Mouse (Mus musculus) MEL (cell line): ENCODE results near the gene Arhgap24. TPM values are rescaled to one million over a fixed set of nuclear protein-coding genes. Genes with fewer than 3 reads are reported as not detected.

Source experiments
- DNase-seq: peaks from one replicate; pipeline ENCODE4 v3.0.0; 2011; ENCODE audit warnings: low read depth, low spot score
- H3K27ac ChIP-seq: 2 replicates; pipeline ENCODE4 v1.5.1; 2012; ENCODE audit warnings: low read depth, mild to moderate bottlenecking, control low read depth, low read length, moderate library complexity; ENCODE audit not compliant: control insufficient read depth
- H3K27me3 ChIP-seq, 2 experiments: fragments of 150-350 bp in 1 of 2; sonication (generic) in 1 of 2; 2 replicates each; pipeline ENCODE4 v1.6.1; 2012; ENCODE audit warnings: low read length in 2 of 2, mild to moderate bottlenecking in 2 of 2, improper control_type of control experiment in 1 of 2, moderate library complexity in 1 of 2; ENCODE audit not compliant: insufficient read depth in 2 of 2, control insufficient read depth in 1 of 2
- H3K36me3 ChIP-seq, 2 experiments: 2 replicates each; pipeline ENCODE4 v1.6.1; 2012 to 2014; ENCODE audit warnings: low read length in 2 of 2, improper control_type of control experiment in 1 of 2, inconsistent platforms in 1 of 2, mild to moderate bottlenecking in 1 of 2; ENCODE audit not compliant: insufficient read depth in 2 of 2, control insufficient read depth in 1 of 2
- H3K4me1 ChIP-seq, 2 experiments: fragments of 150-350 bp in 1 of 2; sonication (generic) in 1 of 2; 2 replicates each; pipeline ENCODE4 v1.6.1; 2012; ENCODE audit warnings: low read length in 2 of 2, improper control_type of control experiment in 1 of 2, mild to moderate bottlenecking in 1 of 2; ENCODE audit not compliant: insufficient read depth in 2 of 2, control insufficient read depth in 1 of 2
- H3K4me3 ChIP-seq, 2 experiments: fragments of 150-350 bp in 1 of 2; sonication (generic) in 1 of 2; 2 replicates each; pipeline ENCODE4 v1.5.1; 2012; ENCODE audit warnings: low read depth in 2 of 2, low read length in 2 of 2, mild to moderate bottlenecking in 2 of 2, moderate library complexity in 2 of 2, control low read depth in 1 of 2, improper control_type of control experiment in 1 of 2; ENCODE audit not compliant: control insufficient read depth in 1 of 2, insufficient read depth in 1 of 2
- H3K79me2 ChIP-seq: 2 replicates; pipeline ENCODE4 v1.6.1; 2012; ENCODE audit warnings: mild to moderate bottlenecking, low read length, moderate library complexity; ENCODE audit not compliant: control insufficient read depth, poor library complexity, insufficient read depth
- H3K9ac ChIP-seq: 2 replicates; pipeline ENCODE4 v1.6.1; 2012; ENCODE audit warnings: low read depth, mild to moderate bottlenecking, control low read depth, low read length, moderate library complexity; ENCODE audit not compliant: control insufficient read depth, poor library complexity, severe bottlenecking
- H3K9me3 ChIP-seq: fragments of 150-350 bp; sonication (generic); replicated peaks from 2 replicates; pipeline ENCODE4 v1.6.1; 2012; ENCODE audit warnings: mild to moderate bottlenecking, low read length, improper control_type of control experiment, moderate library complexity; ENCODE audit not compliant: insufficient read depth
- BHLHE40 ChIP-seq: IDR thresholded peaks from 2 replicates; pipeline ENCODE4 v1.6.1; 2012; ENCODE audit warnings: low read depth, mild to moderate bottlenecking, inconsistent platforms, low read length, improper control_type of control experiment, borderline replicate concordance
- CHD2 ChIP-seq: IDR thresholded peaks from 2 replicates; pipeline ENCODE4 v1.6.1; 2011; ENCODE audit warnings: low read length, improper control_type of control experiment
- CTCF ChIP-seq, 3 experiments: IDR thresholded peaks in 2 of 3; conservative IDR thresholded peaks in 1 of 3; 2 replicates each; pipeline ENCODE4 v1.5.1; 2011 to 2012; ENCODE audit warnings: low read length in 3 of 3, low read depth in 2 of 3, mild to moderate bottlenecking in 2 of 3, improper control_type of control experiment in 1 of 3, inconsistent platforms in 1 of 3, mixed read lengths in 1 of 3, moderate library complexity in 1 of 3; ENCODE audit not compliant: control insufficient read depth in 1 of 3, insufficient read depth in 1 of 3, poor library complexity in 1 of 3, severe bottlenecking in 1 of 3
- E2F4 ChIP-seq: IDR thresholded peaks from 2 replicates; pipeline ENCODE4 v1.6.1; 2011; ENCODE audit warnings: low read depth, low read length, improper control_type of control experiment, borderline replicate concordance
- EP300 ChIP-seq, 2 experiments: IDR thresholded peaks; 2 replicates each; pipeline ENCODE4 v1.6.1; 2011; ENCODE audit warnings: improper control_type of control experiment in 2 of 2, low read length in 2 of 2, low read depth in 1 of 2, mild to moderate bottlenecking in 1 of 2
- GABPA ChIP-seq: IDR thresholded peaks from 2 replicates; pipeline ENCODE4 v1.6.1; 2012; ENCODE audit warnings: low read depth, mild to moderate bottlenecking, inconsistent platforms, low read length, improper control_type of control experiment, moderate library complexity
- GATA1 ChIP-seq: IDR thresholded peaks from 2 replicates; pipeline ENCODE4 v1.6.1; 2011; ENCODE audit warnings: low read depth, low read length, improper control_type of control experiment
- HCFC1 ChIP-seq: IDR thresholded peaks from 2 replicates; pipeline ENCODE4 v1.6.1; 2012; ENCODE audit warnings: low read depth, mild to moderate bottlenecking, inconsistent platforms, low read length, improper control_type of control experiment, moderate library complexity
- JUND ChIP-seq: IDR thresholded peaks from 2 replicates; pipeline ENCODE4 v1.6.1; 2011; ENCODE audit warnings: low read depth, mild to moderate bottlenecking, improper control_type of control experiment, low read length
- KAT2A ChIP-seq: conservative IDR thresholded peaks from 2 replicates; pipeline ENCODE4 v1.6.1; 2012; ENCODE audit warnings: low read depth, low read length, improper control_type of control experiment, inconsistent platforms
- MAFK ChIP-seq: IDR thresholded peaks from 2 replicates; pipeline ENCODE4 v1.6.1; 2011; ENCODE audit warnings: low read depth, mild to moderate bottlenecking, low read length, improper control_type of control experiment, borderline replicate concordance
- MAZ ChIP-seq: IDR thresholded peaks from 2 replicates; pipeline ENCODE4 v1.6.1; 2012; ENCODE audit warnings: low read depth, mild to moderate bottlenecking, inconsistent platforms, low read length, improper control_type of control experiment
- MEF2A ChIP-seq: IDR thresholded peaks from 2 replicates; pipeline ENCODE4 v1.6.1; 2014; ENCODE audit warnings: low read depth, mild to moderate bottlenecking, inconsistent platforms, low read length, improper control_type of control experiment; ENCODE audit not compliant: poor library complexity, insufficient replicate concordance, severe bottlenecking; ENCODE audit errors: extremely low read depth
- MXI1 ChIP-seq: IDR thresholded peaks from 2 replicates; pipeline ENCODE4 v1.6.1; 2011; ENCODE audit warnings: mild to moderate bottlenecking, low read depth, low read length, improper control_type of control experiment
- NELFE ChIP-seq: IDR thresholded peaks from 2 replicates; pipeline ENCODE4 v1.6.1; 2011; ENCODE audit warnings: low read depth, low read length, improper control_type of control experiment
- NRF1 ChIP-seq: IDR thresholded peaks from 2 replicates; pipeline ENCODE4 v1.6.1; 2014; ENCODE audit warnings: low read depth, mild to moderate bottlenecking, inconsistent platforms, low read length, improper control_type of control experiment, moderate library complexity; ENCODE audit not compliant: poor library complexity, insufficient read depth, severe bottlenecking
- POLR2A ChIP-seq, 2 experiments: IDR thresholded peaks; 2 replicates each; pipeline ENCODE4 v1.6.1; 2011 to 2012; ENCODE audit warnings: low read length in 2 of 2, mild to moderate bottlenecking in 2 of 2, control low read depth in 1 of 2, improper control_type of control experiment in 1 of 2, low read depth in 1 of 2, moderate library complexity in 1 of 2; ENCODE audit not compliant: control insufficient read depth in 1 of 2, insufficient read depth in 1 of 2, poor library complexity in 1 of 2
- RAD21 ChIP-seq: IDR thresholded peaks from 2 replicates; pipeline ENCODE4 v1.6.1; 2011; ENCODE audit warnings: mild to moderate bottlenecking, low read depth, low read length, improper control_type of control experiment
- SMC3 ChIP-seq: IDR thresholded peaks from 2 replicates; pipeline ENCODE4 v1.6.1; 2011; ENCODE audit warnings: low read depth, low read length, improper control_type of control experiment
- TBP ChIP-seq: IDR thresholded peaks from 2 replicates; pipeline ENCODE4 v1.8.0; 2011; ENCODE audit warnings: low read depth, low read length, improper control_type of control experiment
- TCF12 ChIP-seq: IDR thresholded peaks from 2 replicates; pipeline ENCODE4 v1.6.1; 2014; ENCODE audit warnings: low read depth, mild to moderate bottlenecking, inconsistent platforms, low read length, improper control_type of control experiment, moderate library complexity
- UBTF ChIP-seq: IDR thresholded peaks from 2 replicates; pipeline ENCODE4 v1.6.1; 2012; ENCODE audit warnings: low read depth, mild to moderate bottlenecking, inconsistent platforms, low read length, improper control_type of control experiment, moderate library complexity, borderline replicate concordance; ENCODE audit not compliant: insufficient read depth
- USF1 ChIP-seq: IDR thresholded peaks from 2 replicates; pipeline ENCODE4 v1.6.1; 2014; ENCODE audit warnings: low read depth, mild to moderate bottlenecking, inconsistent platforms, low read length, improper control_type of control experiment, moderate library complexity
- ZMIZ1 ChIP-seq: IDR thresholded peaks from 2 replicates; pipeline ENCODE4 v1.6.1; 2012; ENCODE audit warnings: low read depth, mild to moderate bottlenecking, inconsistent platforms, low read length, improper control_type of control experiment, moderate library complexity
- polyA plus RNA-seq, 2 experiments: library from polyadenylated mRNA; stranded (reverse) in 1 of 2; unstranded in 1 of 2; fragments of >175 nt in 1 of 2; fragments of >200 nt in 1 of 2; gene quantifications; 2 replicates each; pipeline versions ENCODE4 v1.2.1 to v1.2.4; 2012; ENCODE audit warnings: low replicate concordance in 2 of 2, low read depth in 1 of 2; ENCODE audit not compliant: insufficient read length in 2 of 2, insufficient read depth in 1 of 2, missing spikeins in 1 of 2
- total RNA-seq: library from RNA; depleted of rRNA; stranded (reverse); fragments of 300-350 nt; gene quantifications from 2 replicates; pipeline ENCODE4 v1.2.3, GENCODE M21; 2012

Gene Arhgap24
- total and polyA plus RNA-seq, 3 experiments = not detected

DNA sequence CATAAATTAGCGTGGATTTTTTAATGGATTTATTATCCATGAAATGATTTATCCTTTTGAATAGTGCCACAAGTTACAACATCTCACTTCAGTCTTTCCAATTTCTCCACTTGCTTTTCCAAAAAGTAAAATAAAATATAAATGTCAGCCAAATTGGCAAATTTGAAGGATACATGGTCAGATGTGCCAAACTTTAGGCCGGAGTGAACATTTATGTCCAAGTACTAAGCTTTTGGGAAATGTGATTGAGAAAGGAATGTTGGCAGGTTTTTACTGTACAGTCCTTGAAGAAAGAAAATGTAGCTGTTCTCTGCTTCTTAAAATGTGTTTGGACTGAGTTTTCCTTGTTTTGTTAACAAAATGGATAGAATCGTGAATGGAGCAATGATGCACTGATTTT is 185.7 kb downstream of the Arhgap24 start:
- H3K27ac ChIP-seq = no peak overlapping the region
- H3K4me1 ChIP-seq = no peaks in the 10 kb centered on the region
- H3K9me3 ChIP-seq = no peaks in the 10 kb centered on the region
- no peaks in the 10 kb centered on the region for H3K36me3 ChIP-seq
- no peak for DNase-seq
- no peak overlapping the region for H3K4me3 ChIP-seq
- H3K9ac ChIP-seq = no peak overlapping the region
- TF ChIP-seq POLR2A (IDR thresholded peaks at IDR 0.05; ENCODE audit: control insufficient read depth in 1 of 2, insufficient read depth in 1 of 2, low read depth in 1 of 2, low read length in 2 of 2, poor library complexity in 1 of 2) (no peak), RAD21 (no peak), E2F4 (no peak), TCF12 (no peak), MXI1 (no peak), HCFC1 (no peak), GATA1 (no peak), MEF2A (no peak), CTCF (IDR thresholded peaks at IDR 0.05 in 2 of 3, conservative IDR thresholded peaks at IDR 0.05 in 1 of 3; ENCODE audit: control insufficient read depth in 1 of 3, insufficient read depth in 1 of 3, low read depth in 2 of 3, low read length in 3 of 3, poor library complexity in 1 of 3, severe bottlenecking in 1 of 3) (no peak), NRF1 (no peak), USF1 (no peak), MAFK (no peak), ZMIZ1 (no peak), MAZ (no peak), UBTF (no peak), EP300 (IDR thresholded peaks at IDR 0.05; ENCODE audit: low read depth in 1 of 2, low read length in 2 of 2) (no peak), BHLHE40 (no peak), GABPA (no peak), NELFE (no peak)
- H3K79me2 ChIP-seq = no peaks in the 10 kb centered on the region
- no peaks in the 10 kb centered on the region for H3K27me3 ChIP-seq

DNA sequence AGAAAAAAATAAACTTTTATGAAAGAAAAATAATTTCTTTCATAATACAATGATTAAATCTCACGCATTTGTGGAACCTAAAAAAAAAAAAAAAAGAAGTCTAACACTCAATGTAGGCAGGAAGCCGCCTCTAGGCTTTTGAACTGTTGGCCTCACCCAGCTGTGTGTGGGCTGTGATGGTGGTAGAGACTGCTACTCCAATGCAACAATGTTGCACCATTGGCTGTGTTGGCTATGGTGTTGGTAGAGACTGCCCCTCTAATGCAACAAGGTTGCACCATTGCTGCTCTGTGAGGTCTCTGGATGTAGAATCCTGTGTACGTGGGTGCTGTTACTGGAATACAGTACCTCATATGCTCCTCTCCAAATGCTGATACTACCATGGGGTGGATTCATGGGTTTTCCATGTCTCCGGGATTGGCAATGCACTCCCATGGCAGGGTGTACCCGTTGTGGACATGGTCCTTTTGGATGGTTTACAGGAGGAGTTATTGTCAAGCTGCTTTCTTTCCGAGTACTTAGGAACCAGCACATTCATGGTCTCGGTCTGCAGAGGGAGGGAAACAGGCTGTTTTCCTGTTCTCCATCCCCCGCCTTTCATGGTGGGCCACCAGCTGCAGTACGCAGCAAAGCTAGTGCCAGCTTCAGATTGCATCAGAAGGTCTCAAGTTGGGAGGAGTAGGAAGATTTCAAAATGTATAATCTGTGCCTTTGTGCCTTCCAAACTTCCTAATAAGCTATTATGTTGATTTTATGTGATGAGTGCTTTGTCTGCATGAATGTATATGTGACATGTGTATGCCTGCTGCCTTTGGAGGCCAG is 186.8 kb downstream of the Arhgap24 start:
- no peaks in the 10 kb centered on the region for H3K27me3 ChIP-seq
- H3K27ac ChIP-seq = no peak overlapping the region
- H3K9ac ChIP-seq = no peak overlapping the region
- H3K36me3 ChIP-seq = no peaks in the 10 kb centered on the region
- H3K79me2 ChIP-seq = no peaks in the 10 kb centered on the region
- H3K9me3 ChIP-seq = no peaks in the 10 kb centered on the region
- DNase-seq = no peak
- TF ChIP-seq MEF2A = no peak
- no peak for TF ChIP-seq MXI1
- TF ChIP-seq CTCF (IDR thresholded peaks at IDR 0.05 in 2 of 3, conservative IDR thresholded peaks at IDR 0.05 in 1 of 3; ENCODE audit: control insufficient read depth in 1 of 3, insufficient read depth in 1 of 3, low read depth in 2 of 3, low read length in 3 of 3, poor library complexity in 1 of 3, severe bottlenecking in 1 of 3) = no peak
- no peak for TF ChIP-seq MAZ
- TF ChIP-seq USF1 = no peak
- no peak for TF ChIP-seq SMC3
- TF ChIP-seq TBP = no peak
- TF ChIP-seq MAFK = no peak
- TF ChIP-seq CHD2 = no peak
- TF ChIP-seq GABPA = no peak
- TF ChIP-seq KAT2A = no peak
- no peak for TF ChIP-seq ZMIZ1
- no peak for TF ChIP-seq JUND
- H3K4me3 ChIP-seq = no peak overlapping the region
- H3K4me1 ChIP-seq = no peaks in the 10 kb centered on the region
